Mouse (Mus musculus) lung, adult 2 months (tissue): ENCODE measurements at regions not wholly inside any gene's neighbourhood (a gene's known extent, or its start where the extent isn't known, plus 50 kb on each side); places are given as distances from the start of the nearest gene placed in this dataset.

Experiments used
- CTCF ChIP-seq: fragments of 200-500 bp; IDR thresholded peaks from 2 replicates; pipeline ENCODE4 v1.5.1; 2011; ENCODE audit warnings: mild to moderate bottlenecking, low read length, control low read depth; ENCODE audit not compliant: insufficient read depth
- POLR2A ChIP-seq: fragments of 200-500 bp; IDR thresholded peaks from 2 replicates; pipeline ENCODE4 v1.6.1; 2011; ENCODE audit warnings: low read depth, mild to moderate bottlenecking, control low read depth, low read length, borderline replicate concordance; ENCODE audit errors: extremely low read depth

DNA sequence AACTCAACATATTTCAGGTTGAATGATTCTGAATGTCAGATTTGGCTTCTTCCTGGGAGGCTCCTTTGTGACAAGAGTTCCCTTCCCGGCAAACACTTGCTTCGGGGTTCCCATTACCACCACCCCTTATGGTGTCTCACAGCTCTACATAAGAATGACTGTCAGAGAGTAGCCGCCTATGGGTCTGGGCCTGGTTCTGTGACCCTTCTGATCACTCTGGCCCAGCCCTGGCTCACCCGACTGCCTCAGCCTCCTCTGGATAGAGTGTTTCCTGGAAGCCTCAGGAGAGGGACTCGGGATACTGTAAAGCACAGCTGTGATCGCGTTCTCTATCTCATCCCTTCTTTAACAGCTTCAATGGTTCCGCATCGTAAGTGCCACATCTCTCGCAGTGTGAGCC is 363.0 kb upstream of the Cdh11 start:
- TF ChIP-seq CTCF (no peak), POLR2A (no peak)
